Mouse (Mus musculus): Measurements from ENCODE around the gene Fxyd6. TPM values are rescaled to one million over a fixed set of nuclear protein-coding genes. Genes with fewer than 3 reads are reported as not detected.

The Fxyd6 gene
- polyA plus RNA-seq, 1 experiment from 2014 or later = 817 TPM

- Histone ChIP-seq H3K27ac (ENCODE audit: low read length) (no peak overlapping the region), H3K4me2 (ENCODE audit: low read length) (no peak overlapping the region), H3K9me3 (replicated peaks; ENCODE audit: control insufficient read depth, low read length, poor library complexity, severe bottlenecking) (no peaks in the 10 kb centered on the region), H3K4me3 (ENCODE audit: low read depth, low read length) (no peak overlapping the region), H3K4me1 (ENCODE audit: control insufficient read depth, insufficient read depth, low read length) (peaks cover 27% of the 10 kb centered on the region), H3K9ac (ENCODE audit: low read depth, low read length) (no peak overlapping the region), H3K27me3 (ENCODE audit: control insufficient read depth, insufficient read depth, low read depth, low read length) (no peaks in the 10 kb centered on the region), H3K36me3 (ENCODE audit: control insufficient read depth, insufficient read depth, low read length) (no peaks in the 10 kb centered on the region)
- no peak for ATAC-seq
- 81% methylated on average over 5 of the region's 5 CpGs for whole genome bisulfite sequencing
Measured at GRCm38 (mm10) chr9:45368341-45368901, 1.6 kb upstream of the Fxyd6 start.

- H3K4me1 ChIP-seq (ENCODE audit: control insufficient read depth, insufficient read depth, low read length) = peaks cover 27% of the 10 kb centered on the region
Measured at GRCm38 (mm10) chr9:45370616-45371336, 791 bp downstream of the Fxyd6 start.

GRCm38 (mm10) chr9:45371337-45371707 lies 1.3 kb downstream of the Fxyd6 start:
- H3K4me1 ChIP-seq (ENCODE audit: control insufficient read depth, insufficient read depth, low read length) = peaks cover 27% of the 10 kb centered on the region
- WGBS = 3% methylated on average over 2 of the region's 2 CpGs
- peak overlapping the region; percentile 87 for H3K9ac ChIP-seq (ENCODE audit: low read depth, low read length)
- no peaks in the 10 kb centered on the region for H3K36me3 ChIP-seq (ENCODE audit: control insufficient read depth, insufficient read depth, low read length)
- peak overlapping the region; percentile 92 for H3K27ac ChIP-seq (ENCODE audit: low read length)
- H3K4me3 ChIP-seq (ENCODE audit: low read depth, low read length) = peak overlapping the region; percentile 82
- ATAC-seq = peak; percentile 67
- H3K27me3 ChIP-seq (ENCODE audit: control insufficient read depth, insufficient read depth, low read depth, low read length) = no peaks in the 10 kb centered on the region
- peak overlapping the region; percentile 75 for H3K4me2 ChIP-seq (ENCODE audit: low read length)
- H3K9me3 ChIP-seq (replicated peaks; ENCODE audit: control insufficient read depth, low read length, poor library complexity, severe bottlenecking) = no peaks in the 10 kb centered on the region

More at GRCm38 (mm10) chr9:45370616-45371336, 791 bp downstream of the Fxyd6 start:
- ATAC-seq = peak; percentile 52
- 4% methylated on average over 25 of the region's 25 CpGs for WGBS
- no peaks in the 10 kb centered on the region for H3K36me3 ChIP-seq (ENCODE audit: control insufficient read depth, insufficient read depth, low read length)
- H3K4me3 ChIP-seq (ENCODE audit: low read depth, low read length) = peak overlapping the region; percentile 82
- H3K9me3 ChIP-seq (replicated peaks; ENCODE audit: control insufficient read depth, low read length, poor library complexity, severe bottlenecking) = no peaks in the 10 kb centered on the region
- H3K27ac ChIP-seq (ENCODE audit: low read length) = peak overlapping the region; percentile 92
- H3K27me3 ChIP-seq (ENCODE audit: control insufficient read depth, insufficient read depth, low read depth, low read length) = no peaks in the 10 kb centered on the region
- peak overlapping the region; percentile 75 for H3K4me2 ChIP-seq (ENCODE audit: low read length)
- H3K9ac ChIP-seq (ENCODE audit: low read depth, low read length) = peak overlapping the region; percentile 87

- WGBS = 91% methylated on average over 3 of the region's 3 CpGs
- Histone ChIP-seq H3K9ac (ENCODE audit: low read depth, low read length) (no peak overlapping the region), H3K9me3 (replicated peaks; ENCODE audit: control insufficient read depth, low read length, poor library complexity, severe bottlenecking) (no peaks in the 10 kb centered on the region), H3K27ac (ENCODE audit: low read length) (no peak overlapping the region), H3K4me3 (ENCODE audit: low read depth, low read length) (no peak overlapping the region), H3K4me1 (ENCODE audit: control insufficient read depth, insufficient read depth, low read length) (peaks cover 30% of the 10 kb centered on the region), H3K27me3 (ENCODE audit: control insufficient read depth, insufficient read depth, low read depth, low read length) (no peaks in the 10 kb centered on the region), H3K4me2 (ENCODE audit: low read length) (no peak overlapping the region), H3K36me3 (ENCODE audit: control insufficient read depth, insufficient read depth, low read length) (no peaks in the 10 kb centered on the region)
- ATAC-seq = no peak
Measured at GRCm38 (mm10) chr9:45373896-45374295, 3.9 kb downstream of the Fxyd6 start.

GRCm38 (mm10) chr9:45374988-45375502 lies 5.1 kb downstream of the Fxyd6 start:
- Histone ChIP-seq H3K27me3 (ENCODE audit: control insufficient read depth, insufficient read depth, low read depth, low read length) (no peaks in the 10 kb centered on the region), H3K4me1 (ENCODE audit: control insufficient read depth, insufficient read depth, low read length) (peaks cover 27% of the 10 kb centered on the region), H3K9ac (ENCODE audit: low read depth, low read length) (no peak overlapping the region), H3K27ac (ENCODE audit: low read length) (no peak overlapping the region), H3K36me3 (ENCODE audit: control insufficient read depth, insufficient read depth, low read length) (no peaks in the 10 kb centered on the region), H3K4me2 (ENCODE audit: low read length) (no peak overlapping the region), H3K9me3 (replicated peaks; ENCODE audit: control insufficient read depth, low read length, poor library complexity, severe bottlenecking) (no peaks in the 10 kb centered on the region), H3K4me3 (ENCODE audit: low read depth, low read length) (no peak overlapping the region)
- 94% methylated on average over 6 of the region's 6 CpGs for WGBS
- no peak for ATAC-seq

GRCm38 (mm10) chr9:45376427-45376826 lies 6.4 kb downstream of the Fxyd6 start:
- H3K9me3 ChIP-seq (replicated peaks; ENCODE audit: control insufficient read depth, low read length, poor library complexity, severe bottlenecking) = no peaks in the 10 kb centered on the region
- no peak for ATAC-seq
- H3K27me3 ChIP-seq (ENCODE audit: control insufficient read depth, insufficient read depth, low read depth, low read length) = no peaks in the 10 kb centered on the region

GRCm38 (mm10) chr9:45376883-45377282 lies 6.9 kb downstream of the Fxyd6 start:
- Histone ChIP-seq H3K4me3 (ENCODE audit: low read depth, low read length) (no peak overlapping the region), H3K9me3 (replicated peaks; ENCODE audit: control insufficient read depth, low read length, poor library complexity, severe bottlenecking) (no peaks in the 10 kb centered on the region), H3K36me3 (ENCODE audit: control insufficient read depth, insufficient read depth, low read length) (no peaks in the 10 kb centered on the region), H3K4me1 (ENCODE audit: control insufficient read depth, insufficient read depth, low read length) (peaks cover 28% of the 10 kb centered on the region), H3K9ac (ENCODE audit: low read depth, low read length) (no peak overlapping the region), H3K27me3 (ENCODE audit: control insufficient read depth, insufficient read depth, low read depth, low read length) (no peaks in the 10 kb centered on the region), H3K27ac (ENCODE audit: low read length) (no peak overlapping the region), H3K4me2 (ENCODE audit: low read length) (no peak overlapping the region)
- no peak for ATAC-seq
- WGBS = 80% methylated on average over 2 of the region's 2 CpGs

More at GRCm38 (mm10) chr9:45376427-45376826, 6.4 kb downstream of the Fxyd6 start:
- Histone ChIP-seq H3K4me2 (ENCODE audit: low read length) (no peak overlapping the region), H3K9ac (ENCODE audit: low read depth, low read length) (no peak overlapping the region), H3K27ac (ENCODE audit: low read length) (no peak overlapping the region), H3K4me1 (ENCODE audit: control insufficient read depth, insufficient read depth, low read length) (peaks cover 33% of the 10 kb centered on the region), H3K4me3 (ENCODE audit: low read depth, low read length) (no peak overlapping the region), H3K36me3 (ENCODE audit: control insufficient read depth, insufficient read depth, low read length) (no peaks in the 10 kb centered on the region)
- WGBS = 82% methylated on average over 4 of the region's 4 CpGs

GRCm38 (mm10) chr9:45380411-45381251 lies 10.6 kb downstream of the Fxyd6 start:
- WGBS = 29% methylated on average over 10 of the region's 10 CpGs
- no peaks in the 10 kb centered on the region for H3K9me3 ChIP-seq (replicated peaks; ENCODE audit: control insufficient read depth, low read length, poor library complexity, severe bottlenecking)
- no peak overlapping the region for H3K4me2 ChIP-seq (ENCODE audit: low read length)
- no peak overlapping the region for H3K4me3 ChIP-seq (ENCODE audit: low read depth, low read length)
- H3K36me3 ChIP-seq (ENCODE audit: control insufficient read depth, insufficient read depth, low read length) = no peaks in the 10 kb centered on the region
- no peaks in the 10 kb centered on the region for H3K27me3 ChIP-seq (ENCODE audit: control insufficient read depth, insufficient read depth, low read depth, low read length)
- peaks cover 22% of the 10 kb centered on the region for H3K4me1 ChIP-seq (ENCODE audit: control insufficient read depth, insufficient read depth, low read length)
- ATAC-seq = peak; percentile 67
- peak overlapping the region; percentile 31; the same call in 1 of the 2 replicates for H3K9ac ChIP-seq (ENCODE audit: low read depth, low read length)
- peak overlapping the region; percentile 62 for H3K27ac ChIP-seq (ENCODE audit: low read length)

Measured in midbrain, embryonic 16.5 days (tissue).